Mouse (Mus musculus) neural tube, embryonic 14.5 days (tissue): ENCODE results near the gene Nudt8. TPM values are rescaled to one million over a fixed set of nuclear protein-coding genes. Genes with fewer than 3 reads are reported as not detected.
A peak's percentile ranks its signal among the peaks of the same experiment; 100 is the strongest.

ENCODE experiments used
- ATAC-seq: fragments of 200-750 bp; cut with Nextera tagmentation; 2 replicates; pipeline ENCODE4 v1.8.0; 2017; ENCODE audit warnings: low read depth, mild to moderate bottlenecking, moderate TSS enrichment, moderate library complexity
- H3K27ac ChIP-seq: fragments of 300-500 bp; sonication (generic); 2 replicates; pipeline ENCODE4 v1.5.1; 2014; ENCODE audit warnings: low read depth, mild to moderate bottlenecking, control low read depth, low read length, moderate library complexity, mixed read lengths
- H3K27me3 ChIP-seq: fragments of 300-500 bp; sonication (generic); 2 replicates; pipeline ENCODE4 v1.6.1; 2014; ENCODE audit warnings: low read length; ENCODE audit not compliant: control insufficient read depth, insufficient read depth
- H3K36me3 ChIP-seq: fragments of 300-500 bp; sonication (generic); 2 replicates; pipeline ENCODE4 v1.6.1; 2014; ENCODE audit warnings: low read length, mixed read lengths; ENCODE audit not compliant: control insufficient read depth, insufficient read depth
- H3K4me1 ChIP-seq: fragments of 300-500 bp; sonication (generic); 2 replicates; pipeline ENCODE4 v1.6.1; 2014; ENCODE audit warnings: low read length; ENCODE audit not compliant: control insufficient read depth, insufficient read depth
- H3K4me2 ChIP-seq: fragments of 300-500 bp; sonication (generic); 2 replicates; pipeline ENCODE4 v1.6.1; 2014; ENCODE audit warnings: mild to moderate bottlenecking, low read depth, low read length, control low read depth
- H3K4me3 ChIP-seq: fragments of 300-500 bp; sonication (generic); 2 replicates; pipeline ENCODE4 v1.5.1; 2014; ENCODE audit warnings: low read depth, low read length, control low read depth, mixed read lengths
- H3K9ac ChIP-seq: fragments of 300-500 bp; sonication (generic); replicated peaks from 2 replicates; pipeline ENCODE4 v1.6.1; 2014; ENCODE audit warnings: low read depth, mild to moderate bottlenecking, control low read depth, low read length, mixed read lengths
- H3K9me3 ChIP-seq: fragments of 300-500 bp; sonication (generic); 2 replicates; pipeline ENCODE4 v1.6.1; 2016; ENCODE audit warnings: low read length; ENCODE audit not compliant: control insufficient read depth
- WGBS: fragments of 180-500 bp; shearing (Covaris S2); extraction: QIAGEN DNeasy Blood & Tissue Kit; methylation state at CpG from one replicate; pipeline ENCODE4 v1.1.7; 2014; 5-methylcytosine and 5-hydroxymethylcytosine counted together
- polyA plus RNA-seq: library from polyadenylated mRNA; unstranded; fragments of >200 nt; fragmentation: Nextera tagmentation; extraction: Ambion mirVana; gene quantifications from 2 replicates; pipeline ENCODE4 v1.2.1, GENCODE M21; 2014

Gene Nudt8
- polyA plus RNA-seq, 1 experiment from 2014 or later: 33.7 TPM

GRCm38 (mm10) chr19:4014802-4015201 is 14.4 kb downstream of the Nudt8 start:
- Histone ChIP-seq H3K4me1 (peaks cover 11% of the 10 kb centered on the region), H3K9me3 (no peaks in the 10 kb centered on the region), H3K27ac (no peak overlapping the region), H3K36me3 (peaks cover 6% of the 10 kb centered on the region; the same call in 1 of the 2 replicates), H3K9ac (no peak overlapping the region), H3K4me2 (no peak overlapping the region), H3K27me3 (no peaks in the 10 kb centered on the region), H3K4me3 (no peak overlapping the region)
- ATAC-seq: no peak

- Histone ChIP-seq H3K9ac (no peak overlapping the region), H3K4me1 (peaks cover 11% of the 10 kb centered on the region), H3K27me3 (no peaks in the 10 kb centered on the region), H3K27ac (no peak overlapping the region), H3K36me3 (no peaks in the 10 kb centered on the region), H3K9me3 (no peaks in the 10 kb centered on the region), H3K4me3 (no peak overlapping the region), H3K4me2 (no peak overlapping the region)
- WGBS: 70% methylated on average over 5 of the region's 5 CpGs
- no peak for ATAC-seq
Observed at GRCm38 (mm10) chr19:4015635-4016034, 15.3 kb downstream of the Nudt8 start.

- Histone ChIP-seq H3K9me3 (no peaks in the 10 kb centered on the region), H3K27me3 (no peaks in the 10 kb centered on the region), H3K4me3 (no peak overlapping the region), H3K9ac (no peak overlapping the region), H3K36me3 (no peaks in the 10 kb centered on the region), H3K4me2 (no peak overlapping the region), H3K4me1 (no peaks in the 10 kb centered on the region), H3K27ac (no peak overlapping the region)
- WGBS: 73% methylated on average over 10 of the region's 10 CpGs
- ATAC-seq: no peak
Observed at GRCm38 (mm10) chr19:4017921-4018587, 17.7 kb downstream of the Nudt8 start.

- no peaks in the 10 kb centered on the region for H3K4me1 ChIP-seq
- H3K36me3 ChIP-seq: no peaks in the 10 kb centered on the region
- no peaks in the 10 kb centered on the region for H3K9me3 ChIP-seq
- H3K27me3 ChIP-seq: no peaks in the 10 kb centered on the region
- peak; percentile 81; the same call in 1 of the 2 replicates for ATAC-seq
- H3K4me3 ChIP-seq: no peak overlapping the region
- 27% methylated on average over 18 of the region's 18 CpGs for WGBS
- no peak overlapping the region for H3K9ac ChIP-seq
- H3K4me2 ChIP-seq: no peak overlapping the region
- H3K27ac ChIP-seq: no peak overlapping the region
Observed at GRCm38 (mm10) chr19:4018743-4019583, 18.6 kb downstream of the Nudt8 start.

- 80% methylated on average over 7 of the region's 7 CpGs for WGBS
- Histone ChIP-seq H3K4me2 (no peak overlapping the region), H3K27me3 (no peaks in the 10 kb centered on the region), H3K9ac (no peak overlapping the region), H3K36me3 (no peaks in the 10 kb centered on the region), H3K4me1 (no peaks in the 10 kb centered on the region), H3K27ac (no peak overlapping the region), H3K9me3 (no peaks in the 10 kb centered on the region), H3K4me3 (no peak overlapping the region)
- ATAC-seq: no peak
Observed at GRCm38 (mm10) chr19:4023185-4023584, 22.8 kb downstream of the Nudt8 start.

- Histone ChIP-seq H3K4me3 (no peak overlapping the region), H3K27ac (no peak overlapping the region), H3K9ac (no peak overlapping the region), H3K27me3 (no peaks in the 10 kb centered on the region), H3K4me2 (no peak overlapping the region), H3K36me3 (no peaks in the 10 kb centered on the region), H3K4me1 (no peaks in the 10 kb centered on the region), H3K9me3 (no peaks in the 10 kb centered on the region)
- ATAC-seq: no peak
Observed at GRCm38 (mm10) chr19:4027576-4027975, 27.2 kb downstream of the Nudt8 start.

- H3K27me3 ChIP-seq: no peaks in the 10 kb centered on the region
- no peak overlapping the region for H3K4me2 ChIP-seq
- no peak overlapping the region for H3K9ac ChIP-seq
- H3K36me3 ChIP-seq: no peaks in the 10 kb centered on the region
- no peak overlapping the region for H3K27ac ChIP-seq
- H3K4me1 ChIP-seq: no peaks in the 10 kb centered on the region
- 81% methylated on average over 7 of the region's 7 CpGs for WGBS
- no peak overlapping the region for H3K4me3 ChIP-seq
- ATAC-seq: no peak
- H3K9me3 ChIP-seq: no peaks in the 10 kb centered on the region
Observed at GRCm38 (mm10) chr19:4032668-4033067, 32.3 kb downstream of the Nudt8 start.

- H3K4me3 ChIP-seq: no peak overlapping the region
- no peak overlapping the region for H3K4me2 ChIP-seq
- ATAC-seq: no peak
- H3K27me3 ChIP-seq: no peaks in the 10 kb centered on the region
- H3K36me3 ChIP-seq: no peaks in the 10 kb centered on the region
- 81% methylated on average over 3 of the region's 3 CpGs for WGBS
- H3K9me3 ChIP-seq: no peaks in the 10 kb centered on the region
- H3K27ac ChIP-seq: no peak overlapping the region
- H3K4me1 ChIP-seq: no peaks in the 10 kb centered on the region; the same call in 1 of the 2 replicates
- no peak overlapping the region for H3K9ac ChIP-seq
Observed at GRCm38 (mm10) chr19:4033298-4033697, 32.9 kb downstream of the Nudt8 start.

- Histone ChIP-seq H3K27me3 (no peaks in the 10 kb centered on the region), H3K4me1 (no peaks in the 10 kb centered on the region; the same call in 1 of the 2 replicates), H3K4me3 (no peak overlapping the region), H3K9ac (no peak overlapping the region), H3K36me3 (no peaks in the 10 kb centered on the region), H3K4me2 (no peak overlapping the region), H3K27ac (no peak overlapping the region), H3K9me3 (no peaks in the 10 kb centered on the region)
- 66% methylated on average over 5 of the region's 5 CpGs for WGBS
- no peak for ATAC-seq
Observed at GRCm38 (mm10) chr19:4033742-4034141, 33.4 kb downstream of the Nudt8 start.
